Mouse (Mus musculus): ENCODE measurements at regions not wholly inside any gene's neighbourhood (a gene's known extent, or its start where the extent isn't known, plus 50 kb on each side); places are given as distances from the start of the nearest gene placed in this dataset.

- DNase-seq: no peak
- intact Hi-C loops (cut with DNase I): no loop called here
Observed at GRCm38 (mm10) chr2:75468851-75469250, 190.2 kb upstream of the Hnrnpa3 start.

- peak; percentile 28 to 49 for DNase-seq
- intact Hi-C loops (cut with DNase I): no loop called here
Observed at GRCm38 (mm10) chr2:75469958-75470687, 188.9 kb upstream of the Hnrnpa3 start.

GRCm38 (mm10) chr2:75470688-75471054 lies 188.4 kb upstream of the Hnrnpa3 start:
- DNase-seq: no peak
- intact Hi-C loops (cut with DNase I): no loop called here

DNA sequence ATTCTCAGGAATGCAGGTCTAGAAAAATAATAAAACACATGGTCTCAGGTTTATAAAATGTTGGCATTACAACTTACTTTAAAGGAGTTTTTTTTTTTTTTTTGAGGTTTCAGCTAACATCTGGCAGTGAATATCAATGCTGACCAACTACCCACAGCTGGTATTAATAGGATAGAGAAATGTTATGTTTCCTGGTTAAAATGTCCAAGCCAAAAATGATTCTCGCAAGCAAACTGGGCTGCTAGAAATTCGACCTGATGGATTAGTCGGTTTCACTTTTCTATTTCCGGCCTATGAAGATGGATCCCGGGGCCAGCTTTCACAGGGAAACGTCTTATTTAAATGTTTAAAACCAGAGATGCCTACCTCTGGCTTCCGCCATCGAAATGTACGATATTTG lies 186.6 kb upstream of the Hnrnpa3 start:
- intact Hi-C loops (cut with DNase I): no loop called here
- DNase-seq: no peak

GRCm38 (mm10) chr2:75474509-75474908 lies 184.6 kb upstream of the Hnrnpa3 start:
- no peak for DNase-seq
- intact Hi-C loops (cut with DNase I): no loop called here

GRCm38 (mm10) chr2:75476350-75476749 lies 182.7 kb upstream of the Hnrnpa3 start:
- intact Hi-C loops (cut with DNase I): no loop called here
- DNase-seq: no peak

GRCm38 (mm10) chr2:75477076-75477475 lies 182.0 kb upstream of the Hnrnpa3 start:
- no peak for DNase-seq
- intact Hi-C loops (cut with DNase I): no loop called here

GRCm38 (mm10) chr2:75479546-75479945 lies 179.5 kb upstream of the Hnrnpa3 start:
- intact Hi-C loops (cut with DNase I): no loop called here
- no peak for DNase-seq

DNA sequence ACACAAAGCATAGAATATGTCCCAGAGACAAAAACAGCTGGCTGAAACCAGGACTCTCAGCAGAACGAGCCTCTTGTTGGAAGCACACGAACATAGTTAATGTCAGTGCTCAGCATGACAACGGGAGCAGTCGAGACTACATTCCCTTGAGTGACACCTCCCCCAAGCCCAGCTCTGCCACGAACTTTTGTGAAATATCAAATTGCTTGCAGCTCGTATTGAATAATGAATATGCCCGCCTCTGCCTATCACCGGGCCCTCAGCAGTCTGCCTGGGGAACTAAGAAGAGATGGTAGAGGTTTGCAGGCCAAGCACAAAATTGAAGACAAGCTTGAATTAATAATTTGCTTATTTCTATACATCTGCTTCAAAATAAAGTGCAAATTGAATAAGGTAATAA lies 177.2 kb upstream of the Hnrnpa3 start:
- DNase-seq: no peak
- intact Hi-C loops (cut with DNase I): no loop called here

- DNase-seq: no peak
Observed at GRCm38 (mm10) chr2:75482484-75482883, 176.6 kb upstream of the Hnrnpa3 start.

GRCm38 (mm10) chr2:75484951-75485350 lies 174.1 kb upstream of the Hnrnpa3 start:
- DNase-seq: no peak
- intact Hi-C loops (cut with DNase I): no loop called here

More at GRCm38 (mm10) chr2:75482484-75482883, 176.6 kb upstream of the Hnrnpa3 start:
- intact Hi-C loops (cut with DNase I): no loop called here

DNA sequence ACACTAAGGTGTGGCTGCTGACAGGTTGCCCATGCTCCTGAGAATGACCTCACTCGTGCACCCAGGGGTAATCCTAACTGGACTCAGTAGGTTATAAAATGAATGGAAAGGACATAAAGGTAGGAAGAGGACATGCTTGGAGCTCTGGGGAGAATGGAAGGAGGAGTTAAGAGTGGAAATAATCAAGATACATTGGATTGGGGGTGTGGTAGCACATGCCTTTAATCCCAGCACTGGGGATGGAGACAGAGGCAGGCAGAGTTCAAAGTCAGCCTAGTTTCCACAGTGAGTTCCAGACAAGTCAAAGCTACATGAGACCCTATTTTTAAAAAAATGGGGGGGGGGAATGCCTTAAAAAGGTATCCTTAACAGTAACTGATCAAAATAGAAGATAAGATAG lies 167.9 kb upstream of the Hnrnpa3 start:
- DNase-seq: no peak
- intact Hi-C loops (cut with DNase I): no loop called here

GRCm38 (mm10) chr2:75491789-75492500 lies 167.1 kb upstream of the Hnrnpa3 start:
- intact Hi-C loops (cut with DNase I): no loop called here
- DNase-seq: peak in 1 of 2 experiments; percentile 13

DNA sequence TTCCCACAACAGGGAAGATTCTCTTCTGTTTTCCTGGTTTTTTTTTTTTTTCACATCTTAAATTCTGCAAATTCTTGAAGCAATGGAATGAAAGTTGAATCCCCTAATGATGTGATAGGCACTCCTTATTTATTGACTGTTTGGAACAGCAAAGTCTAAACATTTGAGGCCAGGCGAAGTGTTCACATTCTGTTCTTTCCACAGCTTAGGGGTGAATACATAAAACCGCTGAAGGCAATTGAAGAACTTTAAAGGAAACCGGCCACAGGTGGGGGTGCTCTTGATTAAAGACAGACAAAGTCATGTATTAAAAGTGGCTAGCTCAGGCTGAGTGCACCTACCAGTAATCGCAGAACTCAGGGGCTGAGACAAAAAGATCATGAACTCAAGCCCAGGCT lies 166.6 kb upstream of the Hnrnpa3 start:
- intact Hi-C loops (cut with DNase I): no loop called here

DNA sequence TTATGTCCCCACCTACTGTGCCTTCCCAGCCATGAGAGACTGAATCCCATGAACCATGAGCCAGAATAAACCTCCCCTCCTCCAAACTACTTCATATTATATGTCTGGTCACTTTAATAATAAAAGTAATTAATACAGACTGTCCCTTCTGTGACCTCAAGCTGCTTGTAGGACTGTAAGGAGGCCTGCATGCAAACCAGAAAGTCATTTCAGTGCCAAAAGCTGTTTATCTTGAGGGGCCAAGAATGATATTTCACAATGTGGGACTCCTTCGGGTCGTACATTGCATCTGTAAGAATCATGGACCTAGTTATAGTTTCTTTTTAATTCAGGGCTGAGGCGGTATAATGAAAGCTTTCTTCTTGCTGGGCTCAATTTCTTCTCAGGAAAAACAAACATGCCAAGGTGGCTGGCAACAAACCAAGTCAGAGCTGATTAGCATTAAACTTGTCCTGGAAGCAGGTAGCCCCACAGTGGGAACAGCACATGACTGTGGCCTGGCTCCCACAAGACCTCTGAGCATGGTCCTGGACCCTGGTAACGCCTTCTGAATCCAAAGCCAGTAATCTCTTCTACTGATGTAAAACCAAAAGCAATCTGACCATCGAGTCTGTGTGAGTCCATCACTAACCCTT lies 162.3 kb upstream of the Hnrnpa3 start:
- DNase-seq: no peak
- intact Hi-C loops (cut with DNase I): no loop called here

More for the DNA sequence above, 166.6 kb upstream of the Hnrnpa3 start:
- no peak for DNase-seq

- no peak for DNase-seq
- intact Hi-C loops (cut with DNase I): no loop called here
Observed at GRCm38 (mm10) chr2:75510223-75510622, 148.8 kb upstream of the Hnrnpa3 start.

GRCm38 (mm10) chr2:75512422-75513170 lies 146.5 kb upstream of the Hnrnpa3 start:
- intact Hi-C loops (cut with DNase I): no loop called here
- DNase-seq: no peak

DNA sequence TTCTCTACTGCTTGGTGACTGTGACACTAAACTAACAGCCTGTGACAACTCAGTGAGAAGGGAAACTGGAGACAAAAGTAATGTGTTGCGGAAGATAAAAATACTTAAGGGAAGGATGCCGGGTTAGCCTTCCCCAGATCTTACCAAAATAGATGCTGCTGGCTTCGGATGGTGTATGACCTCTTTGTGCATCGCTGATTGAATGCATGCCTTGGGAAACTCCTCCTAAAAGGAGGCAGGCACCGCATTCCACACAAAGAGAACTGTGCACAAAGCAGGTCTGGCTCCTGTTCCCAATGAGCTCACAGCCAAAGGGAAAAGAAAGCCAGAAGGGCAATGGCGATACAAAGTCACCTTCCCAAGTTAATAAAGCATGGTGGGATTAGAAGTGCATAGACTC lies 144.9 kb upstream of the Hnrnpa3 start:
- intact Hi-C loops (cut with DNase I): no loop called here
- DNase-seq: no peak

DNA sequence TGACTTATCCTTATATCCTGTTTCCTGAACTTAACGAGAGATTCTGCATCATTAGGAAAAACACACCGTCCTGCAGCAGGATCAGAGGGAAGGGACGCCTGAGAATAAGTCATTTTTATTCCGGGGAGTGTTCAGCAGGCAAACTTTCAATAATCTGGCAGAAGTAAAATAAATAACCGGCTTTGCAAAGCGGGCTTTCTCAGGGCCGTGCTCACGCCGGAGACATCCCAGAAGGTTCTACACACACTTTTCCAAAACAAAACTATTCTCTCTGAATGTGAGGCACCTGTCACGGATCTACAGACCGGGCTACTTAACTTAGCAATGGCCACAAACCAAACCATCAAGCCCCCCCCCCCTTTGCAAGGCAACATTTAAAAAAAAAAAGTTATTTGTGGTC lies 142.8 kb upstream of the Hnrnpa3 start:
- DNase-seq: no peak
- intact Hi-C loops (cut with DNase I): no loop called here

- DNase-seq: no peak
- intact Hi-C loops (cut with DNase I): no loop called here
Observed at GRCm38 (mm10) chr2:75517096-75517495, 142.0 kb upstream of the Hnrnpa3 start.

GRCm38 (mm10) chr2:75518607-75519006 lies 140.5 kb upstream of the Hnrnpa3 start:
- DNase-seq: no peak
- intact Hi-C loops (cut with DNase I): no loop called here

Data from heart, postnatal 14 days (tissue).